Mouse (Mus musculus) right cerebral cortex, postnatal 14 days (tissue): ENCODE results near the gene Mta2.
"Not testable (repeated sequence)": the region's sequence is repeated elsewhere in the genome, so short reads cannot be mapped to it uniquely, and the experiment has no call there.

ENCODE experiments used
- DNase-seq: peaks from one replicate; pipeline ENCODE4 v3.0.0; 2022

The Mta2 gene

DNA sequence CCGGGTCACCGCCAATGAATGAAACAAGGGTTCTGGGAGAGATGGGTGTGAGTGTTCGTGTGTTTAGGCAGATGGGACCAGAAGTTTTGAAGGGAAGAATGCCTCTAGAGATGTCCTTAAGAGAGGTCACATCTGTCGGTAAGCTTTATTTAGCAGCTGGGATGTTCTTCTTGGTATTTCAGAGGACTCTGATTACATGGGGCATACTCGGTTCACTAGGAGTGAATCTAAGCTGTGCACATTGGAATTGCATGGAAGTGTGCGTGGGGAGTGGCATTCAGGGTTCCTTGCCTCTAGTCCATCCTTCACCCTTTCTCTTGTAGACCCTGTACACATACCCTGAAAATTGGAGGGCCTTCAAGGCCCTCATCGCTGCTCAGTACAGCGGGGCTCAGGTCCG, 26.2 kb downstream of the Mta2 start:
- DNase-seq: no peak

DNA sequence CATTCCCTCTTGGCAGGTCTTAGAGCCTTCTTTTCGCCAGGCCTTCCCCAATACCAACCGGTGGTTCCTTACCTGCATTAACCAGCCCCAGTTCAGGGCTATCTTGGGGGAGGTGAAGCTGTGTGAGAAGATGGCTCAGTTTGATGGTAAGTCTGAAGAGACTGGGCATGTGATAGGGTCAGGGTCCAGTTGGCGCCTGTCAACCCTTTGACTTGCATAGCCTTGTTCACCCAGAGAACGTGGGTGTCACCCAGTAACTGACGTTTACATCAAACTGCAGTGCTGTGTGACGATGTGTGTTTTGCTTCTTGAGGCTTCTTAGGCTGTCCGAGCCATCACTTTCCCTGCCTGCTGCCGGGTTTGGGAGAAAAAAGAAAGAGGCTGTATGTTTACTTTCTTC, 30.8 kb downstream of the Mta2 start:
- not testable (repeated sequence) for DNase-seq

DNA sequence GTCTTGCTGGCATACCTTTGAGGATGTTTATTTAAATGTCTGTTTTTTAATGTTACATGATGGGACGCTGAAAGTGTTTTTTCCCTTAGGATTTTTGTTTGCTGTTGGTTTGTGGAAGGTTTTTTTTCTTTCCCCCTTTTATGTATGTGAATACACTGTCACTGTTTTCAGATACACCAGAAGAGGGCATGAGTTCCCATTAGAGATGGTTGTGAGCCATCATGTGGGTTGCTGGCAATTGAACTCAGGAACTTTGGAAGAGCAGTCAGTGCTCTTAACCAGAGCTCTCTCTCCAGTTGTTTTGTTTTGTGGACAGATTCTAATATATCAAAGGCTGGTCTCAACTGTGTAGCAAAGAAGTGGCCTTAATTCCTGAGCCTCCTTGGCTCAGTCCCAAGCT, 33.0 kb downstream of the Mta2 start:
- DNase-seq: no peak

DNA sequence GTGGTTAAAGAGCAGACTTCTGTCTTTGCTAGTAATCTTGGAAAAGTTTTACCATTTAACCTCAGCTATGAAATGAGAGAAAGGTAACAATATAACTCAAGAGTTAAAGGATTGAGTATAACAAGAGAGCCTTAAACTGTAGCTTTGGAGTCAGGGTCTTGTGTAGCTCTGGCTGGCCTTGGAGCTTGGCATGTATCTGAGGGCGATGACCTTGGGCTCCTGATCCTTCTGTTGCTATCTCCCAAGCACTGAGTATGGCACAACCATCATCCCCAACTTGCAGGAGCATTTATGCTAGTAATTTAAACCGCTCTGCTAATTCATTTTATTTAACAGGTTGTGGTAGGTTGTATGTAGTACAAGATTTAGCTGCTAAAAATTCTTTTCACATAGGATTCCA, 33.8 kb downstream of the Mta2 start:
- DNase-seq: no peak

GRCm38 (mm10) chr19:8976535-8976934, 34.9 kb downstream of the Mta2 start:
- DNase-seq: no peak

DNA sequence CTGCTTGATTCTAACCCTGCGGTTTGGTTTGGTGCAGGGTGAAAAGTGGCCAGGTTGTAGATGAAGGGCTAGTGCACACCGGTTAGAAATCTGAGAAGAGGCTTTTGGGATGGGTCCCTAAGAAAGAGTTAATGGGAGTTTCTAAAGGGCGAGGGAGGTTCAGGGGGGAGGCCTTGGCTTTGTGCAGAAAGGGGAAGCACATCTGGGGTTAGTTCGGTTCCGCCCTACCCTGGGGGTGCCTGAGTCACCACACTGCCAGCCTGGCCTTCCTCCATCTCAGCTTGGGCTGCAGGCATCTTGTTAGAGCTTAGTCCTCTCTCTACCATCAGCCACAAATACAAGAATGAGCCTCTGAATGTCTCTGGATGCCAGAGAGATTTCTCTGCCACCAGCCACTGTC, 39.1 kb downstream of the Mta2 start:
- DNase-seq: no peak

DNA sequence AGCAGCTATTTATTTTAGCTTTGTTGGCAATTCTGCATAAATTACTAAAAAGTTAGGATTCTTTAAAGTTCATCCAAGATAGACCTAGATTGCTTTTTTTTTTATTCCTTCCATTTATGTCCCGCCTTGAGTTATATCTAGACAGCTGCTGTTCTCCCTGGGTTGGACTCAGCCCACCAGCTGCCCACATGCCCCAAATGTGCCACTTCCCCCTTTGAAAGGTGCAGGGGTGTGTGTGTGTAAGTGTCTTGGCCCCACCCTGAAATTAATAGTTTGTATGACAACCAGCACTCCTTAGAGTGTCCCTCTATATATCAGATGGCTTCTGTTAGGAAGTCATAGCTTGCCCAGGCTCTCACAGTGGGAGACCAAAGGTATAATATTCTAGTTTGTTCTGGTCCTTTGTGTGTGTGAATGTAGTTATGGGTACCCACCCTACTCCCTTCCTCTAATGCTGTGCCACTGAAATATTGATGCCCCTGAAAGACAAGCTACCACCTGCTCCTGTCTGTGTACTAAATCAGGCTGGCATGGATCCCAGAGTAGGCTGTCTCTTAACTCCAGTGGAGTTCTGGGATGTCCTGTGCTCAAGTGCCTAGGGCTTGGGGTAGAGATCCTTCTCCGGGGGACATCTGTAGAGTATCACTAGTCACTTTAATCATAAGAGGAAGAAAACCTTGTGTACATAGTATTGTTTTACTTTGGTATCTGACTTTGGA, 39.9 kb downstream of the Mta2 start:
- DNase-seq: no peak

DNA sequence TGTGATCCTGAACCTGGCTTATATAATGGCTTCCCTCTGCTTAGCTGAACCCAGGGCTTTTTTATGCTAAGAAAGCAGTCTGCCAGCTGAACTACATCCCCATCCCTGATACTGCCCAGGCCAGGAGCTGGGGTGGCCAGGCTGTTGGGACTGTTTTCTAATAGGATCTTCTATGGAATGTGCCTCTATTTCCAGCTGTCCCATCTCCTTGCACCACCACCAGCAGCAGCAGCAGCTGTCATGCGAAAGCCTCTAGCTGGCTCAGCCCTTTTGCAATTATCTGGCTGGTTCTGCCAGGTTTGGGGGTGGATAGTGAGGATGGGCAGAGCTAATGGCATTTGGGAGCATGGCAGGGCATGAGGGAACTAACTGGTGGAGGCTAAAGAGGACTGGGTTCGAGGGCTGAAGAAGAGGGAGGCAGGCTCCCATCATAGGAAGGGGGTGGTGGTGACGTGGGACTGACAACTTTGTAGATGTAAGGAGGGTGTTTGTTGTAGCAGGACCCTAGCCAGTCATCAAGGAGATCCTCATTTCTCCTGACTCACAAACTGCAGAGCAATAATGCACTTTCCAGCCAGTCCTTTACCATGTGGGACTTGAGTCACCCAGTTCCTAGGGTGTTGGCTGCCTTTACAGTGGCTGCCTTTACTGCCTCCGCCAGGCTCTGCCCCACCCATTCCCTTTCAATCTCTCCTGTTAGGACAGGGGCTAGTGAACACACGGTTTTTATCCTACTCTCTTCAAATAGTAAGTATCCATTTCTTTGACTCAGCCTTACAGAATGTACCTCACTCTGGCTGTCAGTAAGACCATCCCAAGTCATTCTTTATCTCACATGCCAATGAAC, 40.9 kb downstream of the Mta2 start:
- no peak for DNase-seq

DNA sequence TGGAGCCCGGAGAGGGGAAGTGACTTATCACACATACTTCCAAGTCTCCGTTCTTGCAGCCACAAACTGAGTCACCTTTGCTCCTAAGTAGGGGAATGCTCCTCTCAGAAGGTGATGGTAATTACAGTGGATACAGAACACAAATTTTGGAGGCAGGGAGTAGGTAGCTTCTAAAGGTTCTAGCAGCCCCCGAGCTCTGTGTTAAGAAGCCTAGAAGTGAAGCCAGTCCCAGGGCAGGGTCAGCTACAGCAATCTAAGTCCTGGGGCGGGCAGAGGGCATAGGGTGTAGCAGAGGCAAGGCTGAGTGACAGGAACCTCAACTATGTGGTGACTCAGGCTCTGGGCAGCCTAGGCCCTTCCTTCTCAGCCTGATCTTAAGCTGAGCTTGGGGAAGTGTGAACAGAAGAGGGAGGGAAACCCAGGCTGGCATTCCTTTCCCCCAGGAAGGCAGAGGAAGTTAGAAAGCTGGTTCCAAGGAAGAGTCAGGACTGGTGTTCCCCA, 41.5 kb downstream of the Mta2 start:
- no peak for DNase-seq

DNA sequence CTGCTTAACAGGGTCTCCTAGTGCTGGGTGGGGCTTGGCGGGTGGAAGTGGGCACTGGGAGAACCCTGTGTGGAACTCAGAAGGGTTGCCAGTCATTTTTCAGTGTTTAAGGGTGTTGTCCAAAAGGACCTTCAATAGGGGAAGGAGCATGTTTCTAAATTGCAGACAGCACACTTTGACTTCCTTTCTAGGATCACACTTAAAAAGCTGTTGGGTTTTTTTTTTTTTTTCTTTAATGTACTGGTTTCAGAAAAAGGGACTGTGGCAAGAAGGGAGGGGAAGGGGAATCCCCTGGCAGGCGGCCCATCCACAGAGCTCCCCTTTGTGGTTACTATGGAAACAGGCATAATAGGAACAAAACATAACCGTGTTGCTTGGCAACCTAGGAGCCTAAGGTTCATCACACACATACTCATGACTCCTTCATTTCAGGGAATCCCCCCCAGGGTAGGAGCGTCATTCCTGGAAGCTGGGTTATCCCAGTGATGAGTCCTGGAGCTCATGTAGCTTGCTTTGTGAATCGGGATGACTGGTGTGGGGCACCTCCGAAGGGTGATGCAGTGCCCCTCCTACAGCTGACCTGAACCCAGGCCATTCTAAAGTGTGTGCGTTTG, 42.7 kb downstream of the Mta2 start:
- peak; percentile 71 for DNase-seq

DNA sequence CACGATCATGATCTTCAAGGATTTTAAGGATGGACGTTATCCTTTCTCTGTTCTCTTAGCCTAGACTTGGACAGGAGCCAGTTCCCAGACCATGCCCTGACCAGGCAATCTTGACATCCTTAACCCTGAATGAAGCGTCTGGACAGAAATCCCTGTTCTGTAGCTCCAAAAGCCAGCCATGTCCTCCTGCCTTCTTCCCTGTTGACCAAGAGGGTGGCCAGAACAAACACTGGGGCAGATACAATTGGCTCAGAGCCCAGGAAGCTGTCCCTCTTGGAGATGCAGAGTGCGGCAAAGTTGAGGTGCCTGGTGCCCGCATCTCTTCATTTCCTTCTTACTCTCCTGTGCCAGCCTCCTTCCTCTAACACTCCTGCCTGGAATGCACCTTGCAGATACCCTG, 44.2 kb downstream of the Mta2 start:
- DNase-seq: no peak

DNA sequence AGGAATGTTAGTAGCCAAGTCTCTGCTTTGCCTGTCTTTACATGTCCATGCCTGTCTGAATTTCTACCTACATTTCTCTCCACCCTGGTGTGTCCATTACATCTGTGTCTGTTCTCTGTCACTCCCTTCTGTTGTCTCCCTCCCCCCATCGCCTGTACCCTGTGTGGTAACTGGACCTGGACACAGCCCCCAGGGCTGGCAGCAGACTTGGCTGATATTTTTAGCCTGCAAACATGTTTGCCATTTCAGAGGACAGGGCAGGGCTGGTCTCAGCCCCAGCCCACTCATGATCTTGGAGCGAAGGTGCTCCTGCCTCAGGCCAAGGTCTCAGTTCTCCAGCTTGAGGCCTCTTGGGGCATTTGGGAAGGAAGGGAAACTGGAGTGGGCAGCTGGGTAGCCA, 46.1 kb downstream of the Mta2 start:
- no peak for DNase-seq

GRCm38 (mm10) chr19:8988346-8989065, 46.8 kb downstream of the Mta2 start:
- no peak for DNase-seq

DNA sequence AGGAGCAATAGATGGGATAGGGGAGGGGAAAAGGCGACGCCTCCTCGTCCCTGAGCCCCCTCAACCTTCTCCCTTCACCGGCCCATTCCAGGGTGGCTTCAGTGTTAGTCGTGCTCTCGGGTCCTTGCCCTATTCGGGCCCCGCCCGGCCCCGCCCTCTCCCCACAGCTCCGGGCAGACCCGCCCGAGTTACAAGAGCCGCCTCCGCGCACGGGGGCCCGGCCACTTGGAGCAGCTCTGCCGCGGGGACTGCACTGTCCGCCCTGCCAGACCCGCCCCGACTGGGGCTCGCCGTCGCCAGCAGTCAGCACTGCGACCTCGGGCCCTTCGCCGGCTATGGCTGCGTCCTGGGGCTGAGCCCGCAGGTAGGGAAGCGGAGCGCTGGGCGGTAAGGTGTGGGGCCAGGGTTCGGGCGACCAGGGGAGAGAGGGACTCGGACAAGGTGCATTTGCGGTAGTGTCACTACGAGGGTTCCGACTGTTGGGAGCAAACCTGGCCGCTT, 47.4 kb downstream of the Mta2 start, which contains the start of gene Ahnak:
Ahnak (plus strand) TSS at position 219 of the 501 bp plus-strand sequence.
- no peak for DNase-seq

DNA sequence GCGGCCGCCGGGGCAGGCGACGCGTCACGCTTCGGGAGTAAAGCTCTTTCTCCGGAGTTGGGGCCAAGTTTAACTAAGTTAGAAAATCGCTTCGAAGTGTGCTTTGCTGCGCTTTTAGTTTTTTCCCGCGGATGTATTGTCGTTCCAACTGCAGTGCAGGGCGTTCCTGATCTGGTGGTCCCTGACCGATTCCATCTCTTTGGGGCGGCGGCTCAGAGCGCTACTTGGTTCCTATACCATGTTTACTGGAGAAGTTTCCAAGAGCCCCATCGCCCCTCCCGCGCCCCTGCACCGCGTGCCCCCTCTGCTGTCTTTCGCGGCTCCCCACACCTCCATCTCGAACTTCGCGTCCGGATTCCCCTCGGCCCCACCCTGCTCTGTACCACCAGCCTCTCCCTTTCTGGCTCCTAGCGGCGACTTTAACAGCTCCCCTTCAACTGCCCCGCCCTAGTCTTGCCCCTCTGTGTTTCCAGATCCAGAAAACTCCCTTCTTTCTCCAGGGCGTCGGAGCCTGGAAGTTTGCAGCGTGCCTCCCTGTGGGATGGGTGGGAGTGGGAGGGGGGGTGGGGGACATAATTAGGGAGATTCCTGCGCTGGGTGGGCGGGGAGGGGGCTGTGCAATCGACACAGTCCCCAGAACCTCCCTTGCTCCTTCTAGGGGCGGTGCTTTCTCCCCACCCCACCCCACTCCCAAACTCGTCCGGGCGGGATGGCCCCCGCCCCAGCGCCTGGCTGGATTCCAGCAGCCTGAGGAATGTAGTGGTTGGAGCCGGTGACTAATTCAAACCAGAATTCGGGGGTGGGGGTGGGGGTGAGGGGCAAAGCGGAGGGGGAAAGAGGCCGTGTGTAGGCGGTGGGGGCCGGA, 48.1 kb downstream of the Mta2 start:
- DNase-seq: peak; percentile 42

DNA sequence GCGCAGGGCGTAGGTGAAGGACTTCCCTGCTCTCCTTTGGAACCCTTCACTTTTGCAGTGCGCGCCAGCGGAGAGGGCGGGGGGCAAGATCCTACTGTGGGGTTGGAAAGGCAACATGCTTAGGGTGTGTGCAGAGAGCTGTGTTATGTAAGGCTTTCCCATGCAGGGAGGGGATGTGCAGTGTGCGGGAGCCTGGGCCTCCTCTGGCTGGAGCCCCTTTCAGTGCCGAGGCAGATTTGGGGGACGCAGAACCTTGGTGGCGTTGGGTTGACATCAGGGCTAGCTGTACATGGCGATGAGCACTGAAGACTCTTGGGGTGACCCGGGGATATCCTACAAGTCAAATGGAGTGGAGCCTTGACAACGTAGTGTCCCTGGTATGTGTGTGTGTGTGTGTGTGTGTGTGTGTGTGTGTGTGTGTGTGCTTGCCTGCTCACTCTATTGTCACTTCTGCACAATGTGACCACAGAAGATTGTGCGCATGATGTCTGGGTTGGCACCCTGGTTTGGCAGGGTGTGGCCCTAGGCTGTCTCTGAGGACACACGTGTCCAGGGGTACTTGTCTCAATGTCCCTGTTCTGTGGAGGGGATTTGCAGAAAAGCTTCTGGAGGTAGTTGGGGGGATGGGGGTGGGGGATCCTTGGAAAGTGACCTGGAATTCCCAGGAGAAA, 48.9 kb downstream of the Mta2 start:
- DNase-seq: no peak

DNA sequence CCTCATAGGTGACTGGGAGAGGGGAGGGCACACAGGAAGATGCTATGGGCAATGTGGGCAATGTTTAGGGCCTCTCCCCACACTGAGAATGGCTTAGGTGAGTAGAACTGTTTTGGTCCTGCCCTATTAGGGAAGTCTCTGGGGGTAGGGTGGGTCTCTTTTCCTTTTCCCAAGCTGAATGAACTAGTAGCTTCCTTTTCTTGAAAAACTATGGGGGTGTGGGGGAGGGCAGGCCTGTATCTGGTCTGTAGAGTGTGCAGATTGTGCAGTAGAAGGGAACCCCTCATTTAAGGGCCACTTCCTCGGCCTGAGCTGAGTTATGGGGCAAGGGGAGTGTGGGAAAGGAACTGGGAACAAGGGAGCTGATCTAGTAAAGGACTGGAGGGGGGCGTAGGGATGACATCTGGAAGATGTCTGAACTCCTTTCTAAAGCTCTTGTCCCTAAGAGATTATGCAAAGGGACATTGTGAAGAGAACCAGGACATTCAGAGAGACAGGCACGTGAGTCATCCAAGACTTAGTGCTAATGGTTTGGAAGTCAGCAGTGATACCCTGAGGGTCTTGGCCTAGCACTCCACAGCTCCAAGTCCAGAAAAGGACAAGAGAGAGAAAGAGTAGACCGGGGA, 49.7 kb downstream of the Mta2 start:
- DNase-seq: no peak

DNA sequence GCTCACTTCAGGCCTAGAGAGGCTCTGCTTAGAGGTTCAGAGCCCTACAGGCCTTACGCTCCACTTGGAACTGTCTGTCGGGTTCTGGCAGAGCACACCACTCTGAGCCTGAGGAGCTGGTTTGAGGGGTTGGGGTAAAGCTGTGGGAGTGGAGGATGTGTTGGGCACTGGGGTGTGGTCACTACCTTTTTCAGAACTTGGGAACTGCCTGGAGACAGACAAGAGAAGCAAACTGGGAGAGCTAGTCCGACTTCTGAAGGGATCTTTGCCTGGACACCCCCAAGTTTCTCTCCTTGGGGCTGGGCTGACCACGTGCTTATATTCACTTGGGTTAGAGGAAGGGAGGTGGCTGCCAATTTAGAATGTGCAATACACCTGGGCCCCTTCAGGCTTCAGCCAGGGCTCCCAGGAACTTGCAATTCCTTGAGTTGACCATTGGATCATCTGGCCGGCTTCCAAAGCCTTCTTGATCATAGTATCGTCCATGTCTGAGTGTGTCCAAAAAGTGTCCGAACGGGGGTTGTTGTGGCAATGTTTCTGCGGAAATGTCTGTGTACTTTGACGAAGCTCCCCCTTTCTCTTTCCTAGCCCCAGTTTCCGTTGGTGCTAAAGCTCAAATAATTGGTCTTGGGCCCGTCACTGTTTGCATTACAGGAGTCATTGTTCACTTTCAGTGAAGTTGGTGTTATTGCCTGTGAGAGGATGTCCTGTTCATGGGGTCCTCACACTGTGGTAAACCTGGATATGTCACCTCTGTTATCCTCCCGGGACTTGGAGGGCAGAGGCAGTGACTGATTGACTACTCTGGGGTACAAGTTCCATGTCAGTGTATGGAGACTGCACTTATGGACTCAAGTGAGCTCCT, 50.4 kb downstream of the Mta2 start:
- no peak for DNase-seq

- DNase-seq: peak; percentile 77
These were observed 51.3 kb downstream of the Mta2 start for GRCm38 (mm10) chr19:8992769-8993624.
